Mouse (Mus musculus) frontal cortex, adult 2 months (tissue): ENCODE results near the gene Gm20547. TPM values are rescaled to one million over a fixed set of nuclear protein-coding genes. Genes with fewer than 3 reads are reported as not detected.

Experiments used
- DNase-seq, 2 experiments: peaks; one replicate each; pipeline ENCODE4 v3.0.0; 2022; ENCODE audit warnings: low spot score in 1 of 2; ENCODE audit errors: extremely low spot score in 1 of 2
- polyA plus RNA-seq: library from polyadenylated mRNA; depleted of rRNA; stranded (reverse); fragments of >200 nt; gene quantifications from 2 replicates; pipeline ENCODE4 v1.2.3, GENCODE M21; 2012

Gm20547 gene
- polyA plus RNA-seq, 1 experiment = not detected

DNA sequence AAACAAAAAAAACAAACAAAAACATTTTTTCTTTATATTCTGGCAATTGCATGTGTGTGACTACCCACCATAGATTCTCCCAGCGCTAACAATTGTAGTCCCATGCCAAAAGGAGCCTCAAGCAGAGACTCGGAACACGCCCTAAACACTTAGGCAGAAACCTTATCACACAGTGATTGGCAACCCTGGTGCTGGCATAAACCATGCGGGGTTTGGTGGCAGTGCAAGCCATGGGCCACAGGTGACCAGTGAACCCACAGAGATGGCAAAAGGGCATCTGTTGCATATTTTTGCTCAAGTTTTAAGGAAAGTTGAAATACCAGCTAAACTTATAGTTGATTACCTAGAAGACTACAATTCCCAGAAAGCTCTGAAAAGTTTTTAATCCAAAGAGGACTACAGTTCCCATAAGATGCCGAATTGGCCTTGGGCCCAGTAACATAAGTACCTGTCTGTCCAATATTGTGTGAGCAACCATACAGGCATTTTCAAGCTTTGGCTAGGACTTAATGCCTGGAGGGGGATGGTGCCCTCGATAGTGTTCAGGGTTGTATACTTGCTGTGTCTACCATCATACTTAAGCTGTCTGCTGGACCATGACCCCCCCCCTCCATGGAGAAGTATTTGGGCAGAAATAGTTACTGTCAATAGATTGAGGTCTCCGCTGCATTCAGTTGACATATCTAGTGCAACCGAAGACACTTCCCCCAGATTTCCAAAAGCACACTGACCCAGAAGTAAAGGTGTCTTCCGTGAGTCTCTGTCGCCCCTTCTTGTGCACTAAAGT lies 15.7 kb upstream of the Gm20547 start:
- DNase-seq = peak; percentile 40 to 61

DNA sequence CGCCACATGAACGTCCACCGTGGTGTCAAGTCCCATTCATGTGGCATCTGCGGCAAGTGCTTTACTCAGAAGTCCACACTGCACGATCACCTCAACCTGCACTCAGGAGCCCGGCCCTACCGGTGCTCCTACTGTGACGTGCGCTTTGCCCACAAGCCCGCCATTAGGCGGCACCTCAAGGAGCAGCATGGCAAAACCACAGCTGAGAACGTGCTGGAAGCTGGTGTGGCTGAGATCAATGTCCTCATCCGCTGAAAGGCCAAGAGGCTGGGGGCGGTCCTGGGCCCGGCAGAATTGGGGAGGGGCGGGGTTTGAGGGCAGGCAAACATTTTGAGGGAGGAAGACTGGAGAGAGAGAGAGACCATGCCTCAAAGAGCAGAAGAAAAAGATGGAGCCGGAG lies 14.5 kb upstream of the Gm20547 start:
- no peak for DNase-seq

- DNase-seq = no peak
Measured at GRCm38 (mm10) chr17:34895724-34896123, 13.9 kb upstream of the Gm20547 start.

DNA sequence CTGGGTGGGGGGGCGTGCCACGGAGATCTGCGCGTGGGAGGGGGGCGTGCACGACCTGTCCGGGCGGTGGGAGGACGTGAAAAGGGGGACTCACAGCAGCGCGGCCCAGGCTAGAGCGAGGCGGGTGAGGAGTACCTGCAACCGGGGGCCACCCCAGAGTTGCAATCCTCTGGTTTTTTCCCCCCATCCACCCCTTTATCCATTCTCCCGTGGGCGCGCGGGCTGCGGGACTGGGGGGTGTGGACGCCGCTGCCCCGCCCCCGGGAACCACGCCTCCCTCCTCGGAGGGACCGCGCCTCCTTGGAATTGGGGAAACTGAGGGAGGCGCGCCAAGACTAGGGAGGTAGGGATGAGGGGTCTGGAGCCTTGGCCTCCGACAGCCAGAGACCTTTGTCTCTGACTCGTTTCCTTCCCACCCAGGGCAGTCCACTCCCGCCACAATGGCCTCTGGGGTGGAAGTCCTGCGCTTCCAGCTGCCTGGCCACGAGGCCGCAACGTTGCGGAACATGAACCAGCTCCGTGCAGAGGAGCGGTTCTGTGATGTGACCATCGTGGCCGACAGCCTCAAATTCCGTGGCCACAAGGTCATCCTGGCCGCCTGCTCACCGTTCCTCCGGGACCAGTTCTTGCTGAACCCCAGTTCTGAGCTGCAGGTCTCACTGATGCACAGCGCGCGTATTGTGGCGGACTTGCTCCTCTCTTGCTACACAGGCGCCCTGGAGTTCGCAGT lies 13.1 kb upstream of the Gm20547 start:
- DNase-seq = peak in 1 of 2 experiments; percentile 40

DNA sequence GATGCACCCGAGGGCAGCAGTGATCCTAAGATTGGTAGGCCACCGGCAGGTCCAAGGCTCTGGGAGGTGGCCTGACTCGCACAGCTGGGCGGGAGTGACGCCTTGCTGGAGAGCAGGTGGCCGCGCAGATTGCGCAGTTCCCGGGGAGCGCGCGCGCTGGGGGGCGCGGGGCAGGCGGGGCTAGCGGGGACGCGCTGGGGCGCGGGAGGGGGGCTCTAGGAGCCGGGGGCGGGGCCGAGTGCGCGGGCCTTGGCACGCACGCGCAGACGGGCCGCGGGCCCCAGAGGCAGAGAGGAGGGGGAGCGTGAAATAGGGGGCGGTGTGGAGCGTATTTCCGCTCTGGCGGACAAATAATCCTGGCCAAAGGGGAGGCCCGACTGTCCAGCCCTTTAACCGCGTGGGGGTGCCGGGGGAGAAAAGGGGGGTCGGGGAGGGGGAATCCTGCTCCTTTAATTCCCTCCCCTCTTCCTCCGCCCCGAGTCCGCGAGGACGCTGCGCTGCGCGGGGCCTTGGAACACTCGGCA lies 12.3 kb upstream of the Gm20547 start:
- peak; percentile 81 to 94 for DNase-seq

GRCm38 (mm10) chr17:34893072-34893824 lies 11.4 kb upstream of the Gm20547 start:
- no peak for DNase-seq

DNA sequence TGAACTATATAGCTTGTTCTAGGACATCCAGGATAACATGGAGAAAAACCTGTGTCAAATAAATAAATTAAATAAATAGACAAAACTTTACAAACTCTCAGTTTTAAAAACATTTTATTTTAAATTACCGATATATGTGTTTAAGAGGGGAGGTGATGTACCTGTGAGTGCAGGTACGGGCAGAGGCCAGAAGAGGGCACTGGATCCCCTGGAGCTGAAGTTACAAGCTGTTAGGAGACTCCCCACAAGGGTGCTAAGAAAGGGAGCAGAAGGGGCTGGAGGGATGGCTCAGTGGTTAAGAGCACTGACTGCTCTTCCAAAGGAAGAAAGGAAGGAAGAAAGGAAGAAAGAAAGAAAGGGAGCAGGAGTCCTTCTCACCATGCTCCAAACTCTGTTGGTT lies 9.5 kb upstream of the Gm20547 start:
- DNase-seq = no peak

DNA sequence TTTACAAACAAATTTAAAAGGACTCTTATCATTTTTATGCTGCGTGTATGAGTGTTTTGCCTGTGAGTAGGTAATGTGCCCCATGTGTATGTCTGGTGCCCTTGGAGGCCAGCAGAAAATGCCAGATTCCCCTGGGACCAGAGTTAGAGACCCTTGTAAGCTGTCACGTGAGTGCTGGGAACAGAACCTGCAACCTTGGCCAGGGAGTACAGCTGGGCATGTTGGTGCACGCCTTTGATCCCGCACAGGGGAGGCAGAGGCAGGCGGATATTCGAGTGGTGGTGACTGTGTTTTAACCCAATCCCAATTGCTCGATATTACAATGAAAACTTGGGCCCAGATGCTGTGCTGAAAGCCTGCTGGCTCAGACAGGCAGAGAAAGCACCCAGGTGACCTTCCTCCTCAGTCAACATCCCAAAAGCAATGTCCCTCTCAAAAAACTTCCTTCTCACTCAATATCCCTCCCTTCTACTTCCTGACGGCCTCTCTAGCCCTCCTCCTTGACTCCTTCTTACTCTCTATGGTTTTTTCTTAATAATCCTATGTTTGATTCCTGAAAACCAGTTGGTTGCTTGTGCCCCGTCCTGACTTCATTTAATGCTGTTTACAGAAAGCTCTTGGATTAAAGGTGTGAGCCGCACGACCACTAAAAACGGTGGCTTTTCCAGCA lies 8.4 kb upstream of the Gm20547 start:
- DNase-seq = no peak

DNA sequence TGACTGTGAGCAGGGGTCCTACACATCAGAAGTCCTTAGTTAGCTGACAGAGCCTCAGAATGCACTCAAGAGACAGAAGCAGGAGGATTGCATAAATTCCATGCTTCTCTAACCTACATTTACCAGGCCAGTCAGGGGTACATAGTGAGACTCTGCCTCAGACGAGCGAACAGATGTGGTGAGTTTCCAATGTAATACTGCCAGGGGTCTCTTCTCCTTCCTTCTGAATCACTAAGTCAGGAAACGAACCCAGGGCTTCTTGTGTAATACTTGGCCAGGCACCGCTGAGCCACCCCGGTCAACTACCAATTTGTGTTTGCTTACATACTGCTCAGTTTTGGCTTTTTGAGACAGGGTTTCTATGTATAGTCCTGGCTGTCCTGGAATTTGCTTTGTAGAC lies 6.1 kb upstream of the Gm20547 start:
- DNase-seq = no peak

GRCm38 (mm10) chr17:34885615-34886014 lies 3.8 kb upstream of the Gm20547 start:
- no peak for DNase-seq

GRCm38 (mm10) chr17:34884704-34885103 lies 2.9 kb upstream of the Gm20547 start:
- DNase-seq = no peak

- no peak for DNase-seq
Measured at GRCm38 (mm10) chr17:34883332-34883731, 1.5 kb upstream of the Gm20547 start.

GRCm38 (mm10) chr17:34881166-34881565 lies 676 bp downstream of the Gm20547 start:
- no peak for DNase-seq

- no peak for DNase-seq
Measured at GRCm38 (mm10) chr17:34879336-34879879, 2.4 kb downstream of the Gm20547 start, which contains the start of gene Zbtb12. Gene Zbtb12 (plus strand): TSS chr17:34879483.

GRCm38 (mm10) chr17:34874321-34874720 lies 7.5 kb downstream of the Gm20547 start:
- no peak for DNase-seq

GRCm38 (mm10) chr17:34865981-34866380 lies 15.9 kb downstream of the Gm20547 start:
- no peak for DNase-seq

DNA sequence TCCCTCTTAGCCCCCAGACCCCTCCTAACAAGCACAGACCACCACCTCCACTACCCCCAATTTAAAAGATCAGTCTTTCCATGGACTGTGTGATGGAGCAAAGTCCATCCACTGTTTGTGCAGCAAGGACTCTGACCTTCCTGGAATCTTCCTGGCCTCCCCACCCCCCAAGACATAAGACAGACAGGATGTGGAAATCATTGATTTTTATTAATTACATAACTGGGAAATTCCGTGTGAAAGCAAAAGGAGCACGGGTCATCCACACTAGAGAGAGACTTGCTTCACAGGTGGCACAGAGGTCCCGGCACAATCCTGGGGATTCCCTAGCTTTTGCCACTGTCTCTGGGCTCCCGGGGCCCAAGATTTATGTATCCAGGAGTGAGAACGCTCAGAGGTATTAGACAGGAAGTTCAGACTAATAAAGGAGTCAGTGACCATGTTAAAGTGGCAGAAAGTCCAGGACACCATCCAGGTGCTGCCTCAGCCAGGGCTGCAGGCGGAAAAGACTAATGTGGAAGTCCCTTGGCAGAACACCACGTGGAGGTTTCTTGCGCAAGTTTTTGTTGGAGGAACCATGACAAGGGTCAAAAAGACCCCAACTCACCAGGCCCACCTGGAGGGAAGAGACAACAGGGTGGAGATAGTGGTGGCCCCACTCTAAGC lies 19.3 kb downstream of the Gm20547 start, which contains the start of gene Cfb:
Gene Cfb, minus strand, starts transcription at position 103 of the 666 bp plus-strand sequence.
- no peak for DNase-seq

DNA sequence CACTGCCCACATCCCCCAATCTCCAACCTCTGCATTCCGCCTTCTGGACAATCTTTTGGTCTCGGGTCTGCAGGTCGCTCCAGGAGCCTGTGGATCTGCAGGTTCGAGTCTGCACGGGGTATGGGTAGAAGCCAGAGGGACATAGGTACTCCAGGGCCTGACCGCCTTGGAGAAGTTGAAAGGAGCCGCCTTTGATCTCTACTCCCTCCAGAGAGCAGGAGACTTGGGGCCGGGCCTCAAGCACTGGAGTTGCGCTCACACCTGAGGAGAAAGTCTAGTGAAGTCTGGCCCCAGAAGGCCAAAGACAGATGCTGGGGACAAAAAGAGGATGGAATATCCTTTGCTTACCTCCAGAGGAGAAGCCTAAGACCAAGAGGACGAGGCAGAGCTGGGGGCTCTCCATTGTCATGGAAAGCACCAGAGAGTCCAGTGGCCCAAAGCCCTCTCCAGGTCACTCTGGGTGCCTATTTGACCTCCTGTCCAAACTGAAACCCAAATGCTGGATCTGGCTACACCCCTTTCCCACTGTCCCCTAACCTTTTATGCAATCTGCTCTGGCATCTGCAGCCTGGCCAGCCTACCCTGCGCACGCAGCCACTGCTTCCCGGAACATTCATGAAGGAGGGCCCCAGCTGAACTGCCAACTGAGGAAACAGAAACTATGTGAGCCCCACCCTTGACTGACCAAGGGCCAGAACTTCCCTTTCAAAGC lies 20.0 kb downstream of the Gm20547 start:
- DNase-seq = no peak

DNA sequence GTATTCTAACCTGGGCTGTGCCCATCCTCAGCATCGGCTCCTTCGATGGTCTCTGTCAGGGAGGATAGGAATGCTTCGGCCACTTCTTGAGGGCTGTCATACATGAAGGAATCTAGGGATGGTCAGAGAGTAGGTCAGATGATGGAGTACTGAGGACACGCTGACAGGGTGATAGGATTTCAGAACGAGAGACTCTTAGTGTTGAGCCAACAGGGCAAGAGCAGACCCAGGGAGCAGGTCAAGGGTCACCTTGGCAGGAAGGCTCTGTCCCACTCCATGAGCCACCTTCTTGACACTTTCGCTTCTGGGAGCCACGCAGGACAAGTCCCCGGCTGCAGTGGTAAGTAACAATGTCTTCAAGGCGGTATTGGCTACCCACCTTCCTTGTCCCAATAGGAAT lies 21.3 kb downstream of the Gm20547 start:
- no peak for DNase-seq
